Mouse (Mus musculus) frontal cortex, postnatal 25 days (tissue): Measurements from ENCODE around the gene Cyp17a1.

ENCODE experiments used
- DNase-seq, 2 experiments: peaks; one replicate each; pipeline ENCODE4 v3.0.0; 2022; ENCODE audit warnings: low spot score in 2 of 2

Gene Cyp17a1

DNA sequence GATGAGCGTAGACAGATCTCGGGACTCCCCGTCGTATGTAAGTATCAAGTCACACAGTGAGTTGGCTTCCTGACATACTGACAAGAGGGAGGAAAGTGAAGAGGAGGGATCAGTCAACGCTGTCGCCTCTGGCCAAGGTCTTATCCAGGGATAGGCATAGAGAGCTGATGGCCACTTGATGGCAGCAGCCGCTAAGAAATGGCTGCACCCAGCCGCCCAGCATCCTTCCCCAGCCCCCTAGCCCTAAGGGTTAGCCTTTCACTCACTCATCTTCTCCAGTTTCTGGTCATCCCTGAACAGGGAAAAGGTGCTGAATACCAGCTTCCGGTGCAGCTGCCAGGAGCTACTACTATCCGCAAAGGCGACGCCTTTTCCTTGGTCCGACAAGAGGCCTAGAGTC lies 2.3 kb downstream of the Cyp17a1 start:
- DNase-seq = peak; percentile 35 to 52

DNA sequence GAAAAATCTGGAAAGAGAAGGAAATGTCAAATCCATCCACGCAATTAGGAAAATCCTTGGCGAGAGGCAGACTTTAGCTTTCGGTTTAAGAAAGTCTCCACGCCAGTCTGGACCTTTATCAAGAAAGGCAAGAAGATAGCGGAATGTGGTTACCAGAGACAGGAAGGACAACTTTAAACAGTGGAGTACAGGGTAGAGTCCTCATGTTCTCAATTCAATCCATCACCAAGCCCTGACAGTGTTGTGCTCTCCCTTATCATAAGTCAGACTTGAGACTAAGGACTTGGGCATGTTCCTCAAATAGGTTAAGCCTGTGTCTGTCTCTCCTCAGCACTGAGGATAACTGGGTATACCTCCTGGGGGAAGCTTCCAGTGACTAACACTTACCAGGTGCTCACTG lies 3.2 kb downstream of the Cyp17a1 start:
- DNase-seq = no peak

DNA sequence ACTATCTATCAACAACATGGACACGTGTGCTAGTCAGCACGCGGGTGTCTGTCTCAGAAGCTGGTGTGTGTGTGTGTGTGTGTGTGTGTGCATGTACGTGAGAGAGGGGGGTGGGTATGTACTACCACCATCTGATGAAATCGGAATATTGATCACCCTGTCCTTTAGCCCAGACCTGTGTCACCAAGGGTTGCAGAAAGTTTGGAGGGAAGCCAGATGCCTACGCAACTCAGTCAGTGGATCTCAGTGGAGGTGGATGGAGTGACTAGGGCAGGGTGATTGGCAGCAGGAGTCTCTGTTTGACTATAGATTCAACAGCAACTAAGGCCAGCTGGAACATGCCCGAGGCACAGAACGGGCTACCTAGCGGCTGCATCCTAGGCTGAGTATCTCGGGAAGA lies 4.7 kb downstream of the Cyp17a1 start:
- no peak for DNase-seq

DNA sequence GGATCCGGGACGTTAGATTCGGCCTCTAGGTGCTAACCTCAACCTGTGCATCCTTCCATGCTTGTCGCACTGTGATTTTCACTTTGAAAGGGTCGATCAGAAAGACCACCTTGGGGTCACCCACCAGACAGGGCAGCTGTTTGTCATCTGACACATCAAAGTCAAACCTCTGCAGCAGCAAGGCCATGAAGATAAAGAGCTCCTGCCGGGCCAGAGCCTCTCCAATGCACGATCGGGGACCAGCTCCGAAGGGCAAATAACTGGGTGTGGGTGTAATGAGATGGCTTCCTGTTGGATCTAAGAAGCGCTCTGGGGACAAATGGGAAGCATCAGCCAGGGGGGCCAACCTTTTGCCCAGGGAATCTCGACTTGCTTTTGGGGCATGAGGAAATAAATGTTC lies 5.7 kb downstream of the Cyp17a1 start:
- DNase-seq = no peak

DNA sequence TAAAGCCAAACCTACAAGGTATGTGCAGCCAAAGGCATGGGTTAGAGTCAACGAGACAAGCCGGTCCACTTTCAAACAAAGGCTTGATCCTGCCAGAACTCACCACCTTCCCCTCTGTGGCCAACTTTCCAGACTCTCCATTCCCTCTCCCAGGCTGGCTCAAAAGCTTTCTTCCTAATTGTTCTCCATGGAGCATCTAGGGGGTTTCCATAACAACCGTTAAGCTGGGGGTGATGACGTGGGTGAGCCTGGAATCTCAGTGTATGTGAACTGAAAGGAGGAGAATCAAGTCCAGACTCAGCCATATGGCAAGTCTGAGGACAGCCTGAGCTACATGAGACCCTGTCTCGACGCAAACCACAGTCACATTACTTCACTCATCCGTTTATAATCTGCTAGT lies 7.5 kb downstream of the Cyp17a1 start:
- DNase-seq = no peak

DNA sequence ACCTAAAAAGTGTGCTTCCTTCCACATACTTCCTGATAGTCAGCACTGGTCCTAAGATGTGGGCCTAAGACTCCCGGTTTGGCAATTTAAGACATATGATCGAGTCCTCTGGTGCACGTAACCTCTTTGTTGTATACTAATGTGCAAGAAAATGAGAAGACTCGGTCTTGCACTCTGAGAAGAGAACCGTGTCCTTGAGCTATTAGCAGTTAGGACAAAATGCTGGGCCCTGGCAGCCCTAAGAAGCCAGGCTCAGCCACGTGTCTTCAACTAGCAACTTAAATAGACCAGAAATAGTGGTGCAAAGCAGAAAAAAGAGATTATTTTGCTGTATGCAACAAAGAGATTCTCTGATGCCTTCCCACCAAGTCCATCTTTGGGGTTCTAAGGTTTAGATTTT lies 10.2 kb downstream of the Cyp17a1 start:
- no peak for DNase-seq

DNA sequence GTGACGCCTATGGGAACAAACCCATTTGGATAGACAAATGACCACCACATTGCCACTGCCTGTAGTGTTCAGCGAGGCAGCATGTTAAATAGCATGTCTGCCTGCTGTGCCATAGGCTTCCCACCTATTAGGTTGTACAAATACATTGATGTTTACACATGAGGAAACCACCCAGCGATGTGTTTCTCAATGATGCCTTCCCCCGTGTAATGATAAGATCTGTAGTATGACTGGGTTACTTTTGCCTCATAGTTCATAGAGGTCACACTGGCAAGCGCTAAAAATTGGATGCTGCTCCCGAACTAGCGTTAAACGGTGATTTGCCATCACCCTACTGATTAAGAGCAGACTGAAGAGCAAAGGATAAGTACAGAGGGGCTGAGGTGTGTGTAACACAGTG lies 10.8 kb downstream of the Cyp17a1 start:
- no peak for DNase-seq

DNA sequence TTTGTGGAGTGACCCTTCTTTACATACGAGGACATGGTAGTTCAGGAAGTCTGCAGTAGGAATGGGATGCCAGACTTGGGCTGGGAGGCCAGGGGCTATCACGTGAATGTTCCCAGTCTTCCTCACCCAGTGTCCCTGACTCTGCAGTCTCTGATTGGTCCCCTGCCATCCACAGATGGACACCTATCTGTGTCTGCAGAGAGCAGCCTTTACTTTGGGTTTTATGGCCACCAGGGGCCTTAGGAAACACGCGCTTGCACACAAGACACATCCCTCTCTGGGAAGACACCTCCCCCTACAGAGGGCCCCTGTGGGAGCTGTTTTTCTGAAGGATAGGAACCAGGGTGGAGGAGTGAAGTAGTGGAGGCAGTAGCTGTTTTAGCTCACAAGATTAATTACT lies 11.5 kb downstream of the Cyp17a1 start:
- no peak for DNase-seq

DNA sequence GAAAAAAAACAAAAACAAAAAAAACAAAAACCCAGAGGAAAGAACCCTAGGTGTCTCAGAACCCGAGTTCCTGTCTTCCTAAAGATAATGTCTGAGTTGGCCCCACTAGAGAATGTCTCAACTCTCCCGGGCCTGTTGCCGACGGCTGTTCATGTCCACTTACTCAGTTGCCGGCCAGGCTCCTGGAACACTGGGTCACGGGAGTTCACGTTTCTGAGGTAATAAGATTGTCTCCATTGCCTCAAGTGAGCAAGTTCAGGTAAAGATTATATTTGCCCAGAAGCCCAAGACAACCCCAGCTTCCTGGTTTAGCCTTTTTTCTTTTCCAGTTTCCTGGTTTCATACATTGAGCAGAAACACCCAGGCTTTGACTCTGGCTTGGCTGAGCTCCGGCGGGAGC lies 14.1 kb downstream of the Cyp17a1 start:
- no peak for DNase-seq

DNA sequence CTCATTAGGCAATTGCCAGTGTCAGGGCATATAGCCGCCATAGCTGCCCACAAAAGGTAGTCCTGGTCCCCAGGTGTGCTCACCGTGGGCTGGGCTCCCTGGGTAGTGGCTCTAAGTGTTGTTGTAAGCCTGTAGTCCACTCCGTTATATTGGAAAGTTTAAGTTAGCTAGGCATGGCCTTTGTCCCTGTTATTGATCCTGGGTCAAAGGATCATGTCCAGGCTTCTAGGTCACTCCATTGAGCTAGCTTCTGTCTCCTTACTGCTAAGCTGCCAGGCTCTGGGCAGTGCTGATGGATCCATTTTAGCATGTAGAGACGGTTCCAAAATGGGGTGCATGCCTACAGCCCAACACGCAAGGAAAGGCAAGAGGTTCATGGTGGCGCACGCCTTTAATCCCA lies 14.6 kb downstream of the Cyp17a1 start:
- no peak for DNase-seq

DNA sequence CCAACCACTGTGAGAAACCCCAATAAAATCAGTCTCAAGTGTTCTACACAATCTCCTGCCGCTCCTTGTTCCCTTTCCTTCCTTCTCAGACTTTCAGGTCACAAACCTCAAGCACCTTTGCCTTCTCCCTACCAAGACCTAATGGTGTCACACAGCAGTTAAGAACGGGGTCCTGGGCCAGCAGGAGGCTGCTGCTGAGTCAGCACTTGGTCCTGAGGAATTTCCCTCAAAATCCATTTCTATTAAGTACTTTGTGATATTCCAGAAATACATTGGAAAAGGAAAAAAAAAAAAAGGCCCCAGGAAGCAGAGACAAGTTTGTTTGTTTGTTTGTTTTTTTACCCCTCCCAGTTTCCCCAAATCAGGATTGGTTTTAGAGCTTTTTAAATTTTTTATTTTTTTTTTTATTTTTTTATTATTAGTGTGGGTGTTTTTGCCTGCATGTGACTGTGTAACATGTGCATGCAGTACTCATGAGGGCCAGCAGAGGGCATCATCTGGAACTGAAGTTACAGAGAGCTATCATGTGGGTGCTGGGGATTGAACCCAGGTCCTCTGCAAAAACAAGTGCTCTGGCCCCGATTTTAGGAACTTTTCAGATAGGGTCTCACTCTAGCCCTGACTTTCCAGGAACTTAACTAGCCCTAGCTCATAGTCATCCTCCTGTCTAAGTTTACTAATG lies 15.5 kb downstream of the Cyp17a1 start:
- DNase-seq = no peak

DNA sequence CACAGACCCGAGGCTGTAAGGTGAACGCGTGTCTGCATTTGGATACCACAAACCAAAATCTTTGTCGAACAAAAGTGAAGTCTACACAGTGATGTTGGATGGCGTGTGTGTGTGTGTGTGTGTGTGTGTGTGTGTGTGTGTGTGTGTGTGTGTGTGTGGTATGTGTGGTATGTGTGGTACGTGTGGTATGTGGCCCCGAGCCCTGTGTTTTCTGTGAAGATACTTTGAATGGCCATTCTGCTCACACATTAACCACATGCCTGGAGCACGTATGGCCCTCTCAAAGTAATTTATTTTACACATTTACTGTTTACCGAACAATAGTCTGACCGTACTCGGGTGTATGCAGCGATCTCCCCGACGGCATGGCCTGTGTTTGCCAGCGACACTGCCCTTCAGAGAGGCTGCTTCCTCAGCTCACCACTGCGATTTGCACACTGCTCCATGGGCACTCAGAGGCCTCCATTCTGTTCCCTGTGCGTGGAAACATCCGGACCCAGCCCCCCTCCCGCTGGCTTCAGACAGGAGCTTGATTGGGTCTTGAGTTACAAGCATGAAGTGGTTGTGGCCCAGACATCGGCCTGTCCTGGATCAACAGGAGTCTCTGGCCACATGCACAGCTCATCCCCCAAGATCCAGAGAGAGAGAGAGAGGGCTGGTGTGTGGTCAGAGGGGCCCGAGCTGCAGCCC lies 16.7 kb downstream of the Cyp17a1 start:
- DNase-seq = no peak

DNA sequence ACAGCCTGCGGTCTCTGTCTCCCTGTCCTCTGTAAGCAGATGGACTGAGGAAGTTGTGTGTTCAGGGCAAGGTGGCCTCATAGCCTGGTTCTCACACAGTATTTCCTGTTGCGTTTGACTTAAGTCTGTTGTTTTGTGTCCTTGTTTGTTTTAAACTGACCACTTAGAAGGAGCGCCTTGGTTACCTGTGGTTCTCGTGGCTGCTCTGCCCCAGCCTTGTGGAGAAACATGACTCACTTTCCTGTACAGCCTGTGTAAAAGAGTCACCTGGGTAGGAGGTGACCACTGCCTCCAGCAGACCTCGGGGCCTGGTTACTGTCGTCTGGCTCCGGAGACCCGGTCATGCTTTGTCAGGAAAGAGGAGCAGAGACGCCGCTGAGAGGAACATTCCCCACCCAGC lies 17.3 kb downstream of the Cyp17a1 start:
- DNase-seq = no peak

DNA sequence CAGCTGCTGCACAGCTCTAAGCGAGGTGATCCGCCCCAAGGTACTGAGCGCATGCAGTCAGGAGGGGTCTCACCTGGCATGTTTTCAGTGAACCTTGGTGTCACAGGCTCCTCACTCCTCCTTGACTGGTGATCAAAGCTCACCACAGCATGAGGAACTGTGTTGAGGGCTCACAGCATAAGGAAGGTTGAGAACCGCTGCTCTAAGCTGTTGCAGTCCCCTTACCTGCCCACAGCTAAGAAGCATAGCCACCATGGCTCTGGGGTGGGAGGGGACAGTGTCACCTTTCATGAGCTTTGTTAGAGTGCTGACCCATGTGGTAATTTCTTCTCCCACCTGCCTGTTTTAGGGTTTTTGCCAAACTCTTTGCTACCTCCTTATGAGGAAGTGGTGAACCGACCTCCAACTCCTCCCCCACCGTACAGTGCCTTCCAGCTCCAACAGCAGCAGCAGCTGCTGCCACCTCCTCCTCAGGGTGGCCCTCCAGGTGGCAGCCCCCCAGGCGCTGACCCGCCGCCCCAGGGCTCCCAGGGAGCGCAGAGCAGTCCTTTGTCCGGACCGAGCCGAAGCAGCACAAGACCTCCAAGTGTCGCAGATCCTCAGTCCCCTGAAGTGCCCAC lies 19.2 kb downstream of the Cyp17a1 start:
- DNase-seq = no peak

DNA sequence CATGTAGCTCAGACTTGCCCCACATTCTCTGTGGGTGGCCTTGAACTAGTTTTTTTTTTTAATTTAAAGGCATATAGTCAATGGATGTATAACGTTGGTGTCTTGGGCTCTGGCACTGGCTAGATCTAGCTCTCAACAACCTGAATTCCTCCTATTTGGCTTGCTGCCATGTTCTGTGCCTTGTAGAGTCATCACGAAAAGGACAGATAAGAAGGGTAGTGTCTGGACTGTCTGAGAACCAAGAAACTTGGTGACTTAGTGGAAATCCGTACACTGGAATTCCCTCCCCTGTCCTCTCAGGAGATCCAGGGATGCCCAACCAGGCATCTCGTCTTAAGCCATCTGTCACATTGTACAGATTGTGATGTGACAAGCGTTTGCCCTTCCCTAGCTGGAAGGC lies 19.8 kb downstream of the Cyp17a1 start:
- no peak for DNase-seq

DNA sequence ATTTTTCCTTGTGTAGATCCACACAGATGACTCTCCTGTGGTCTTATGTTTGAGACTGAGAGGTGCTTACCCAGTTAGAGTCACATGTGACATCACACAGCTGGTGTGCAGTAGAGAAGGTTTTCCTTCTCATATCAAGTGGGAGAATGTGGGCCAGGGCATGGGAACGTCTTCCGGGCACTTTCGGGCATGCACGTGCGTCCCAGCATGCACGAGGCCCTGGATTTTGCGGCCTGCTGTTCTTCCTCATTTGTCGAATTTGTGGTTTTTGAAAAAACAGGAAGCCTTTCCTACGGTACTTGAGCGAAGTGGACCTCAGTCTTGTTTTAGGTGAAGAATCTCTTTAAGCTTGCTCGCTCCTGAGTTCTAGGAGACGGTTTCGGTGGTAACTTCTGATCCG lies 24.4 kb downstream of the Cyp17a1 start:
- DNase-seq = no peak

DNA sequence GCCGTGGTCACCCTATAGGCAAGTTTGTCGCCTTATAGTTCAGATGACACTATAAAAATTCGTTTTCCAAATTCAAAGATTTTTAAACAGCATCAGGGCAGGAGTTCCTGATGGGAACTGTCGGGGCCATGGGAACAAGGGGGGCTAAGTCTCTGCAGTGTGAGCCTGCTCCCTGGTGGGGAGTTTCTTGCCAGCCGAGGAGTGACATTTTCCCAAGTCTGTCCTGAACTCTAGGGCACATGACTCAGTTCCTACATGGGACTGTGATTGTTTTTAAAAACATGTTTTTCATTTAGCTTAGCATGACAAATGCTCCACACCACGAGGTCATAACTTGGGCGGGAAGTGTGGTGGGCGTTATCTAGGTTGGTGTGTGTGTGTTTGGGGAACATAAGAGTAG lies 25.1 kb downstream of the Cyp17a1 start:
- DNase-seq = no peak

DNA sequence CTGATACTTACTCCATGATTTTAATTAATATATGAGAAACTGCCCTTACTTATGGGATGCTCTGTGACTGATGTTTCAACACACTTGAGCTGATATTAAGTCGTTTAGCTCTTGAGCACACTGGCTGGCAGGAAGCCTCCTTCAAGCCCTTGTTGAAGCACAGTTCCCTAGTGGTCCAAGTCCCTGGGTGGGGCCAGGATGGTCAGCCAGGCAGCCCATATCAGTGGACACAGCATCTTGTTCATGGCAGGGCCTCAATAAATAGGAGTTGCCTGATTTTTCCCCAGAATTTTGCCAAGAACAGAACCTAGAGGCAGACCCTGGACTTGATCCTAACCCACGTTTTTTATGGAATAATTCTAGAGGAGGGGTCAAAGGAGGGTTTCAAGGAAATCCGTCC lies 25.7 kb downstream of the Cyp17a1 start:
- DNase-seq = no peak

DNA sequence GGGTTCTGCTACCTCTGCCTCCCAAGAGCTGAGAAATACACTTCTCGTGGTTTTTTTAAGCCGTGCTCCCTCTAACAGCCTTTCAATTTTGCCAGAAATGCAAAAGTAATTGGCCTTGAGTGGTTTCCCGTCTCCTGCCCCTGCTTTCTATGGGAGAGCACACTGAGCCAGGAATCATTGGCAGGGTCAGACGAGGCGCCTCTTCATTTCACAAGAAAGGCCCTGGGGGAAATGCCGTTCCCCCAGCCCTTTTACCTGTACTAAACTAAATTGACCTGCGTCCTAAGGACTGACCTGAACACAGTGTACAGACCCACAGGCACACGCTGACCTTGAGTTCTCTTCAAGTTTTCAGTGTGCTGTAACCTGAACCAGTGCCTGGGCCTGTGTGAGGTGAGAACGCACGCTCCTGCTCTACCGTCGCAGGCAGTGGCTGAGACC lies 26.9 kb downstream of the Cyp17a1 start:
- no peak for DNase-seq

DNA sequence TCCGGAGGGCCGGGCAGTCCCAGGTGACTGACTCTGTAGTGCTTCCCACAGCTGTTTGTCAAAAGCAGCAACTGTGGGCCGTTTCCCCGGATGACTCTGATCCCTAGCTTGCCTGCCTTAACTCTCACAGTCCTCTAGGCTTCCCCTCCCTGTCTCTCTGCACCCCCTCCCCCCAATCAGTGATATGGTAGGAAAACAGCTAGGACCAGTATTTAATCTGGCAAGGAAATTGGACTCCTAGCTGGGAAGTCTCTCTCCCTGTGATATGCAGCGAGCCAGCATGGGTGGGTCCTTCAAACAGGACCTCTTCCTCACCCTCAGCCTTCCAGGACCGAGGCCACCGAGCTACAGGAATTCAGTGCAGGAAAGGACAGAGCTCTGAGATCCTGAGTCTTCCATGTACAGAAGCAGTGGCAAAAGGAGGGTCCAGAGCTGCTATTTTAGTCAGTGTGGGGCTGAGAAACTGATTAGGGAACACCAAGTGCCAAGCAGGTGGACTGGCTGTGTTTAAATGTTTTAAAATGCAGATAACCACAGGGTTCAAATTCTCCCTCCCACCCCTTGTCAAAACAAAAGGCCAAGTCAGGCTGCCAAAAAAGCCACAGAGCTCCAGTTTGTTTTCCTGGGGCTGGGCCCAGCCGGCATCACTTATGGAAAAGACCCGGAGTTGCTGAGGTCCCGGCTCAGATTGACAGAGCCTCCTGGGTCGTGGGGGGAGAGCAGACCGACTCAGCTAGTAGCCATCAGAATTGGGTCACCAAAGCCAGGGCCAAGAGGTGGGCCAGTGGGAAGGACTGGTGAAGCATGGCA lies 28.0 kb downstream of the Cyp17a1 start:
- no peak for DNase-seq

DNA sequence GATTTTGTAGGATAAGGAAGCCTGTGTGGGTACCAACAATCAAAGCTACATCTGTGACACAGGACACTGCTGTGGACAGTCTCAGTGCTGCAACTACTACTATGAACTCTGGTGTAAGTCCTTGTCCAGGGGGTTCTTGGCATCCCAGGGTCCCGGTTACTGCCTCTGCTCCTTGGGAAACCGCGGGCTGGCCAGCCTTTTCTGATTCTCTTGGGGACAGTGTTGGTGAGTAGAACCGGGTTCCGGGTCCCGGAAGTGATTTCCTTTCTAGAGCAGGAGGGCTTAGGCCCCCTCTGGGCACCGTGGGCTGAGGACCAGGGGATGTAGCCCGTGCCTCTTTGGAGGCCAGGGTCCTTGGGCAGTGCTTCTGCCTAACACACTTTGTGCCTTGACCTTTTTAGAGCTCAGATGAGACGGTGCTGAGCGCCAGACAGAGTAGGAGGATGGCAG lies 28.6 kb downstream of the Cyp17a1 start:
- DNase-seq = no peak

DNA sequence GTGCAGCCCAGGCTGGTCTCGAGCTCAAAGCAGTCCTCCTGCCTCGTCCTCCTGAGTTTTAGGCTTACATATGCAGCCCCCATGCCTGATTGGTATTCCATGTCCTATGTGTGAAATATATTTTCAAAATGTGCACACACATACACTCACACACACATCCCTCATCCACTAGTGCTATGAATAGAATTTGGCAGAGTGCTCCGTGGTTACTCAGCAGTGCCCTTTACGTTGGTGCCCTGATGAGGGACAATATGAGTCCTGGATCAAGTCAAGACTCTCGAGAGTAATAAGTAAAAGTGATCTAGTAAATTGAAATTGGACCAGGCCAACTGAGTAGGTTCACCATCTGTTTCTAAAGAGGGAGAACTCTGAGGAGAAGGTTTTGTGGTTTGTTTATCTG lies 29.7 kb downstream of the Cyp17a1 start:
- no peak for DNase-seq
